Mouse (Mus musculus): Measurements from ENCODE around the gene Apln.

GRCm38 (mm10) chrX:48006062-48006461 is 28.6 kb downstream of the Apln start:
- TF ChIP-seq GATA1 (IDR thresholded peaks at IDR 0.05; ENCODE audit: borderline replicate concordance, low read length) (no peak), FLI1 (IDR thresholded peaks at IDR 0.05; ENCODE audit: low read length) (no peak)
